Mouse (Mus musculus) adrenal gland, postnatal 0 days (tissue): ENCODE results near the gene Fgfr1op2. TPM values are rescaled to one million over a fixed set of nuclear protein-coding genes. Genes with fewer than 3 reads are reported as not detected.

Source experiments
- polyA plus RNA-seq: library from polyadenylated mRNA; unstranded; fragments of >200 nt; fragmentation: Nextera tagmentation; extraction: Ambion mirVana; gene quantifications from 2 replicates; pipeline ENCODE4 v1.2.1, GENCODE M21; 2015

Gene Fgfr1op2
- polyA plus RNA-seq = 66.7 and 91.6 TPM in 2 replicates

GRCm38 (mm10) chr6:146576903-146577302, at the start of gene Fgfr1op2:
TSS of gene Fgfr1op2 (plus strand) at chr6:146577203.

DNA sequence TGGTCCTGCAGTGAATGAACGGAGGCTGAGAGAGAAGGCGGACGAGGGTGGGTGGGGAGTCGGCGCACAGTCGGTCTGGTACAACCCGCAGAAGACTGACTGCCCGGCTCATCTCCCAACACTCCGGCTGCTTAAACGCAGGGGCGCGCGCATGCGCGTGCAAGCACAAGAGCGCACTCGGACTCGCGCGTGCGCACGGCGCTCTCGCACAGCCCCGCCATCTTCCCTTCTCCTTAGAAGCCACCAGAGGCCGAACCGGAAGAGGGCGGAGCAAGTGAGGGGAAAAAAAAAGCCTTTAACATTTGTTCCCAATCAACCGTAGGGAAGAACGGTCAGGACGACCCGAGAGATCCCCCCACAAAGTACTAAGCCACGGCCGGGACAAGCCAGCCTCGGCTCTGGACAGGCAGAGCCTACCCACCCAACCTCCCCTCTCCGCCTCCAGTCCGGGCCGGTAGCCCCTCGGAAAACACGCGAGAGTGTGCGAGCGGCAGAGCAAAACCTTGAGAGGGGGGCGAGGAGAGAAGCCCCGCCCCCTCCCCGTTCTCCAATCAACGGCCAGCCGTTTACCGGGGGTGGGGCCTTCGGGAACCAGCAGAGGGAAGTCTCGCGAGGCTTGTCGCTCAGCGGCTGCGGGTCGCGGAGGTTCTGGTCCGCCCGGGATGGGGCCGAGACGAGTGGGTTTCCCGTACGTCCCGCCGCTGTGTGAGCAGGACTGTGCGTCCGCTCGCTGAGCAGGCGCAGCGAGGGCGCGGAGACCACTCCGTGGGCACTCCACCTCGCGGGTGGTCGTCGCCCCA, 507 bp downstream of the Fgfr1op2 start, which contains the start of gene Ints13:
Ints13 (minus strand) TSS at position 526 of the 800 bp plus-strand sequence.

DNA sequence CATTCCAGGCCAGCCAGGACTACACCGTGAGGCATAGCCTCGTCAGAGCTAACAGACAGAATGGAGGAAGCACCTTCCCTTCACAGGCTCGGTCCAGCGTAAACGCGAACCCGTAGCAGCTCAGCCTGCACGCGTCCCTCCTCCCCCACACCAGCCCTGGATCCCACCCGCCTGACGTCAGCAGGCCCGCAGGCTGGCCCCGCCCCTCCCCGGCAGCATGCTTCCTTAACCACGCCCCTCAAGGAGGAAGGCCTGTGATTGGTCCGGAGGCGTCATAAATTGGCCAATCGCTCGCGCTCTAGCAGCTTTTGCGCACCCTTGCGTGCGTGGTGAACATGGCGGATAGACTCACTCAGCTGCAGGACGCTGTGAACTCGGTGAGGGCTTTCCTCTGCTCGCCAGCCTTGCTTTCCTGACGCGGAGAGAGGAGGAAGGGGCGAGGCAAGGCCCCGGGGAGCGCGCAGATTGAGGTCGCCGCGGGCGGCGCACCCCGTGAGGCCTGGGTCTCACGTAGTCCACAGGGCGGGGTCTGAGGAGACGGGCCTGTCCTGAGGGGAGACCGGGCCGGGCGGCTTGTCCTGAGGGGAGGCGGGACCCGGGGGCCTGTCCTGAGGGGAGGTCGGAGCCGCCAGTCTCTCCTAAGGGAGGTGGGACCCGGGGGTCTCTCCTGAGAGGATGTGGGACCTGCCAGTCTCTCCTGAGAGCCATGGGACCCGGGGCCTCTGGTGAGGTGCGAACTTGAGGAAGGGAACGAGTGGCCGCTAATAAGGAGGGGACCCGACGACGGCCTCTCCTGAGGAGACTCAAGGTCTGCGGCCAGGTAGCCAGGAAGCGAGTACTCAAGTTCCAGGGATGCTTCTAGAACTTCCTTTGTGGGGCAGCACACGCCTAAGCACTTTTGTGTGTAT, 65.5 kb downstream of the Fgfr1op2 start, which contains the start of the genes Med21 and Tm7sf3:
Med21 (plus strand) TSS at position 272 of the 908 bp plus-strand sequence.
Tm7sf3 (minus strand) TSS at position 549 of the 908 bp plus-strand sequence.

Other genes with a start within 250 kb of the Fgfr1op2 start
- 8.7 and 20.4 TPM in 2 replicates for gene Itpr2, start 75.0 kb upstream of the Fgfr1op2 start, polyA plus RNA-seq
- gene Ints13, start 632 bp downstream of the Fgfr1op2 start, polyA plus RNA-seq = 28.3 and 30.8 TPM in 2 replicates
- gene Med21, start 65.3 kb downstream of the Fgfr1op2 start, polyA plus RNA-seq = 236 and 358 TPM in 2 replicates
- gene Tm7sf3, start 65.6 kb downstream of the Fgfr1op2 start, polyA plus RNA-seq = 45.0 and 58.4 TPM in 2 replicates
- 9.8 and 9.9 TPM in 2 replicates for gene Stk38l, start 147.8 kb downstream of the Fgfr1op2 start, polyA plus RNA-seq
- gene Arntl2, start 218.9 kb downstream of the Fgfr1op2 start, polyA plus RNA-seq = 2.2 and 3.0 TPM in 2 replicates